Mouse (Mus musculus) MN1 (cell line): Measurements from ENCODE around the gene Apaf1.

Experiments
- DNase-seq: peaks from one replicate; pipeline ENCODE4 v3.0.0-alpha.2; 2016; ENCODE audit warnings: low spot score

Apaf1 gene

GRCm38 (mm10) chr10:90974491-90974890 is 108.1 kb downstream of the Apaf1 start:
- DNase-seq = no peak

- no peak for DNase-seq
Observed at GRCm38 (mm10) chr10:90974084-90974483, 108.5 kb downstream of the Apaf1 start.

- no peak for DNase-seq
Observed at GRCm38 (mm10) chr10:90970560-90970959, 112.0 kb downstream of the Apaf1 start.

- DNase-seq = no peak
Observed at GRCm38 (mm10) chr10:90969355-90970174, 113.0 kb downstream of the Apaf1 start.

GRCm38 (mm10) chr10:90968247-90968646 is 114.3 kb downstream of the Apaf1 start:
- no peak for DNase-seq

GRCm38 (mm10) chr10:90966821-90967220 is 115.7 kb downstream of the Apaf1 start:
- no peak for DNase-seq

GRCm38 (mm10) chr10:90965671-90966315 is 116.8 kb downstream of the Apaf1 start:
- DNase-seq = peak; percentile 32

GRCm38 (mm10) chr10:90964511-90964910 is 118.1 kb downstream of the Apaf1 start:
- DNase-seq = peak; percentile 34

GRCm38 (mm10) chr10:90960374-90960773 is 122.2 kb downstream of the Apaf1 start:
- no peak for DNase-seq

GRCm38 (mm10) chr10:90953821-90954220 is 128.7 kb downstream of the Apaf1 start:
- no peak for DNase-seq

GRCm38 (mm10) chr10:90953103-90953709 is 129.4 kb downstream of the Apaf1 start:
- peak; percentile 27 for DNase-seq

GRCm38 (mm10) chr10:90947608-90948373 is 134.8 kb downstream of the Apaf1 start:
- DNase-seq = no peak

- DNase-seq = no peak
Observed at GRCm38 (mm10) chr10:90947043-90947442, 135.5 kb downstream of the Apaf1 start.

GRCm38 (mm10) chr10:90942001-90942700 is 140.4 kb downstream of the Apaf1 start:
- no peak for DNase-seq

- no peak for DNase-seq
Observed at GRCm38 (mm10) chr10:90940521-90941520, 141.7 kb downstream of the Apaf1 start.
